Mouse (Mus musculus): ENCODE measurements around the gene Atp6v0d1. TPM values are rescaled to one million over a fixed set of nuclear protein-coding genes. Genes with fewer than 3 reads are reported as not detected.

Gene Atp6v0d1
- polyA plus RNA-seq (2014; fragmentation: Illumina TruSeq; extraction: RNeasy Lipid Tissue Mini Kit (QIAGEN cat#74804); ENCODE audit: low read depth, low replicate concordance) = 23.0 TPM

DNA sequence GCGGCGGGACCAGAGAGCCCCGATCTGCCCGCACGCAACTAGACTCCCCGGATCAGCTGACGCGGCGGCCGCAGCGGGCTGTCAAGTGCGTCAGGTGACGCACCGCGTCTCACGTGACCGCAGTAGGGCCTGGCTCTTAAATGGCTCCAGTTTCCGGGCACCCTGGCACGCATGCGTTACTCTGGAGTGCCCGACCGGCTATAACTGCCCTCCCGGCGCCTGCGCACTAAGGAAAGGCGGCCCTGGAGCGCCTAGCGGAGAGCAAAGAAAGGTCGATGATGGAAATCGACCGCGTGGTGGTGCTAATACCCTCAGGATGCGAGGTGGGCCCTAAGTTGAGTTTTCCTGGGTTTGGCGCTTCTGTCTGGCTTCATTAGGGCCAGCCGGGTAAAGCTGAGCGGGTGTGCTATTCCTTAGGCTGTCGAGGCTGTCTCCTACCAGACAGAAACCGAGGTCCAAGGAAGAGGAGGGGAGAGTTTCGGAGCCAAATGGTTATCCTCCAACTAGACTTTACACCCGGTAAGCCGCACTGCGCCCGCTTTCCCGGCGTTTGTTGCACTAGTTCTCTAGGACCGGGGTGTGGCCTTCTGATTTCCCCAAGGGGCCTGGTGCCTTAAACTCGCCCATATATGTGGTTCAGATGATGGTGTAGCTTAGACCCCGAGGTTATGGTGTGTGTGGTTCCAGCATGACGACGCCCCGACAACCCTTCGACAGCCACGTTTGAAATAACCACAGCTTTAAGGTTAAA lies at the start of gene Atp6v0d1:
Gene Atp6v0d1 (minus strand): TSS at position 96 of the 751 bp plus-strand sequence.

DNA sequence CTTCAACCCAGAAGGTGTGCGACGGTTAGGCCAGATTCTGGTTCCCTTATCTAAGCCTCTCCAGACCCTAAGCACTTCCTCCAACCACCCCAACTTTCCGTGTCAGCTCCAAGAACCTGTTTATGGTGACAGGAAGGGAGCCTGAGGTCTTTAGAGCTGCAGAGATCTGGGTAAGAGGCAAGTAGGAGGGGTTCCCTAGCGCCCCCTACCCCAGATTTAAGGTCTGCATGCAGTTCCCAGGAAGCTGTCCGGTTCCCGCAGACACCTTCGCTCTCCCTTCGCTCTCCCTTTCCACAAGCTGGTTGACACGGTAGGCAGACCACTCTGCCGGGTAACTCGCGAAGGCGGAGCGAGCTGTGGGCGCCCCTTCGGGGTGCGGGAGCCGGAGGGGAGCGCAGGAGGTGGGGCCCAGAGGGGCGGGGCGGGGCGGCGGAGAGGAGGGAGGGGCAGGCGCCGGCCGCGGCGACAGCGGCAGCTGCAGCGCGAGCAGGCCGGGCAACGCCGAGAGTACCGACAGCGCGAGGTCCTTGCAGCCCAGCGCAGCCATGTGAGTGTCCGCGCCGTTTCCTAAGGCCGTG lies 39.0 kb upstream of the Atp6v0d1 start, which contains the start of gene Ripor1:
Gene Ripor1 (plus strand): TSS at position 452 of the 578 bp plus-strand sequence.

GRCm38 (mm10) chr8:105518436-105519313 lies 47.2 kb downstream of the Atp6v0d1 start, which contains the start of gene Hsd11b2:
TSS of gene Hsd11b2 (plus strand) at chr8:105518755.

DNA sequence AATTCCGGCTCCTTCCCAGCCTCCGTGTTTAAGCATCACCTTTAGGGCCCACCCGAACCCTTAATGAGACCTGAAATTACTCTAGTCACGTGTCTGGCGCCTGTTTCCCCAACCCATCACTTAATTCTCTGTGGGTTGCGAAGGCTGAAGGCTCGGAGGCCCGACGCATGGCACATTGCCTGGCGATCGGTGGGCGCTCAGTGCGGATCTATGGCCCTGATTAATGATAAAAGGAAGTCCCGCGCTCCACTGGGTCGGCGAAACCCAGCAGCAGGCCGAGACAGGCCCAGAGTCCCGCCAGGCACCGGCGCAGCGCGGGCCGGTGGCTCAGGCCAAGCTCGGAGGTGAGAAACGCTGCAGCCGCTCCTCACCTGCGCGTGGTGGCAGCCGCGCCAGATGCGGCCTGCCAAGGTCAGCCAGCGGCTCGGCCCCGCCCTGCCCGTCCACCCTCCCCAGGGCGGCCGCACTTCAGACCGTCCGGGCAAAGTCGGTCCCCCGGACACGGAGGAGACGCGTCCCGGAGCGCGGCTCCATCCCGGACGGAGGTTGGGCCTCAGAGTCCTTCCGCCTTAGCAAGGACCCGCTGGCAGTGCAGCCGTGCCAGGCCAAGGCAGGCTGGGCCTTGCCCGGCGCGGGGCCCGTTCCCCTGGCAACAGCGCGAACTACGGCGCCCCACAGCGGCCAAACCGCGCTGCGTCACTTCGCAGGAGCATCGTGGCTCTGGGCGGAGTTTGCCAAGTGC lies 69.2 kb downstream of the Atp6v0d1 start, which contains the start of gene Zdhhc1:
Gene Zdhhc1 (minus strand): TSS at position 464 of the 742 bp plus-strand sequence.

Other genes starting within 250 kb of the Atp6v0d1 start
- 0.13 TPM for gene Lrrc29, start 239.8 kb downstream of the Atp6v0d1 start, polyA plus RNA-seq (2014; fragmentation: Illumina TruSeq; extraction: RNeasy Lipid Tissue Mini Kit (QIAGEN cat#74804); ENCODE audit: low read depth, low replicate concordance)
- gene Tmem208, start 239.7 kb downstream of the Atp6v0d1 start, polyA plus RNA-seq (2014; fragmentation: Illumina TruSeq; extraction: RNeasy Lipid Tissue Mini Kit (QIAGEN cat#74804); ENCODE audit: low read depth, low replicate concordance) = 10.0 TPM
- gene Fhod1, start 218.1 kb downstream of the Atp6v0d1 start, polyA plus RNA-seq (2014; fragmentation: Illumina TruSeq; extraction: RNeasy Lipid Tissue Mini Kit (QIAGEN cat#74804); ENCODE audit: low read depth, low replicate concordance) = 0.28 TPM
- gene Slc9a5, start 217.2 kb downstream of the Atp6v0d1 start, polyA plus RNA-seq (2014; fragmentation: Illumina TruSeq; extraction: RNeasy Lipid Tissue Mini Kit (QIAGEN cat#74804); ENCODE audit: low read depth, low replicate concordance) = 0.09 TPM
- gene Plekhg4, start 192.8 kb downstream of the Atp6v0d1 start, polyA plus RNA-seq (2014; fragmentation: Illumina TruSeq; extraction: RNeasy Lipid Tissue Mini Kit (QIAGEN cat#74804); ENCODE audit: low read depth, low replicate concordance) = not detected
- gene Kctd19, start 152.5 kb downstream of the Atp6v0d1 start, polyA plus RNA-seq (2014; fragmentation: Illumina TruSeq; extraction: RNeasy Lipid Tissue Mini Kit (QIAGEN cat#74804); ENCODE audit: low read depth, low replicate concordance) = not detected
- gene Lrrc36, start 152.5 kb downstream of the Atp6v0d1 start, polyA plus RNA-seq (2014; fragmentation: Illumina TruSeq; extraction: RNeasy Lipid Tissue Mini Kit (QIAGEN cat#74804); ENCODE audit: low read depth, low replicate concordance) = not detected
- gene Tppp3, start 94.5 kb downstream of the Atp6v0d1 start, polyA plus RNA-seq (2014; fragmentation: Illumina TruSeq; extraction: RNeasy Lipid Tissue Mini Kit (QIAGEN cat#74804); ENCODE audit: low read depth, low replicate concordance) = 1.1 TPM
- gene Zdhhc1, start 69.1 kb downstream of the Atp6v0d1 start, polyA plus RNA-seq (2014; fragmentation: Illumina TruSeq; extraction: RNeasy Lipid Tissue Mini Kit (QIAGEN cat#74804); ENCODE audit: low read depth, low replicate concordance) = 3.8 TPM
- 68.5 TPM for gene Hsd11b2, start 47.3 kb downstream of the Atp6v0d1 start, polyA plus RNA-seq (2014; fragmentation: Illumina TruSeq; extraction: RNeasy Lipid Tissue Mini Kit (QIAGEN cat#74804); ENCODE audit: low read depth, low replicate concordance)
- gene Ripor1, start 39.2 kb upstream of the Atp6v0d1 start, polyA plus RNA-seq (2014; fragmentation: Illumina TruSeq; extraction: RNeasy Lipid Tissue Mini Kit (QIAGEN cat#74804); ENCODE audit: low read depth, low replicate concordance) = 0.98 TPM
- gene Ctcf, start 70.5 kb upstream of the Atp6v0d1 start, polyA plus RNA-seq (2014; fragmentation: Illumina TruSeq; extraction: RNeasy Lipid Tissue Mini Kit (QIAGEN cat#74804); ENCODE audit: low read depth, low replicate concordance) = 95.5 TPM
- gene Agrp, start 71.3 kb upstream of the Atp6v0d1 start, polyA plus RNA-seq (2014; fragmentation: Illumina TruSeq; extraction: RNeasy Lipid Tissue Mini Kit (QIAGEN cat#74804); ENCODE audit: low read depth, low replicate concordance) = not detected
- 0.50 TPM for gene Carmil2, start 120.2 kb upstream of the Atp6v0d1 start, polyA plus RNA-seq (2014; fragmentation: Illumina TruSeq; extraction: RNeasy Lipid Tissue Mini Kit (QIAGEN cat#74804); ENCODE audit: low read depth, low replicate concordance)
- 1.4 TPM for gene Acd, start 135.1 kb upstream of the Atp6v0d1 start, polyA plus RNA-seq (2014; fragmentation: Illumina TruSeq; extraction: RNeasy Lipid Tissue Mini Kit (QIAGEN cat#74804); ENCODE audit: low read depth, low replicate concordance)
- not detected for gene Pard6a, start 135.1 kb upstream of the Atp6v0d1 start, polyA plus RNA-seq (2014; fragmentation: Illumina TruSeq; extraction: RNeasy Lipid Tissue Mini Kit (QIAGEN cat#74804); ENCODE audit: low read depth, low replicate concordance)
- gene 4933405L10Rik, start 141.6 kb upstream of the Atp6v0d1 start, polyA plus RNA-seq (2014; fragmentation: Illumina TruSeq; extraction: RNeasy Lipid Tissue Mini Kit (QIAGEN cat#74804); ENCODE audit: low read depth, low replicate concordance) = not detected
- gene Enkd1, start 142.2 kb upstream of the Atp6v0d1 start, polyA plus RNA-seq (2014; fragmentation: Illumina TruSeq; extraction: RNeasy Lipid Tissue Mini Kit (QIAGEN cat#74804); ENCODE audit: low read depth, low replicate concordance) = 0.16 TPM
- 0.16 TPM for gene Gfod2, start 192.6 kb upstream of the Atp6v0d1 start, polyA plus RNA-seq (2014; fragmentation: Illumina TruSeq; extraction: RNeasy Lipid Tissue Mini Kit (QIAGEN cat#74804); ENCODE audit: low read depth, low replicate concordance)

Data from sigmoid colon, adult 10 weeks (tissue).